Mouse (Mus musculus) forebrain, embryonic 14.5 days (tissue): ENCODE results near the gene Tm6sf1. TPM values are rescaled to one million over a fixed set of nuclear protein-coding genes. Genes with fewer than 3 reads are reported as not detected.

Source experiments
- ATAC-seq: fragments of 200-750 bp; cut with Nextera tagmentation; 2 replicates; pipeline ENCODE4 v1.8.0; 2017; ENCODE audit warnings: mild to moderate bottlenecking, moderate library complexity
- DNase-seq: peaks from one replicate; pipeline ENCODE4 v3.0.0-alpha.2; 2015; ENCODE audit warnings: low spot score
- H3K27ac ChIP-seq: fragments of 300-500 bp; sonication (generic); 2 replicates; pipeline ENCODE4 v1.5.1; 2014; ENCODE audit warnings: low read depth, mild to moderate bottlenecking, control low read depth, low read length, moderate library complexity
- H3K27me3 ChIP-seq: fragments of 300-500 bp; sonication (generic); replicated peaks from 2 replicates; pipeline ENCODE4 v1.6.1; 2014; ENCODE audit warnings: low read length, control low read depth, mixed read lengths; ENCODE audit not compliant: control insufficient read depth, insufficient read depth
- H3K36me3 ChIP-seq: fragments of 300-500 bp; sonication (generic); 2 replicates; pipeline ENCODE4 v1.6.1; 2014; ENCODE audit warnings: low read length, control low read depth; ENCODE audit not compliant: control insufficient read depth, insufficient read depth
- H3K4me1 ChIP-seq: fragments of 300-500 bp; sonication (generic); 2 replicates; pipeline ENCODE4 v1.6.1; 2014; ENCODE audit warnings: antibody characterized with exemption, low read length, control low read depth; ENCODE audit not compliant: control insufficient read depth, insufficient read depth
- H3K4me2 ChIP-seq: fragments of 300-500 bp; sonication (generic); 2 replicates; pipeline ENCODE4 v1.6.1; 2014; ENCODE audit warnings: mild to moderate bottlenecking, control low read depth, low read length
- H3K4me3 ChIP-seq: fragments of 300-500 bp; sonication (generic); 2 replicates; pipeline ENCODE4 v1.5.1; 2014; ENCODE audit warnings: low read depth, low read length, control low read depth
- H3K9ac ChIP-seq: fragments of 300-500 bp; sonication (generic); 2 replicates; pipeline ENCODE4 v1.6.1; 2014; ENCODE audit warnings: mild to moderate bottlenecking, low read length, control low read depth, moderate library complexity
- H3K9me3 ChIP-seq: fragments of 300-500 bp; sonication (generic); replicated peaks from 2 replicates; pipeline ENCODE4 v1.6.1; 2016; ENCODE audit warnings: low read length, control low read depth, mixed read lengths; ENCODE audit not compliant: control insufficient read depth
- WGBS: fragments of 180-500 bp; shearing (Covaris S2); extraction: QIAGEN DNeasy Blood & Tissue Kit; methylation state at CpG from one replicate; pipeline ENCODE4 v1.1.7; 2014; 5-methylcytosine and 5-hydroxymethylcytosine counted together
- polyA plus RNA-seq: library from polyadenylated mRNA; unstranded; fragments of >200 nt; fragmentation: Nextera tagmentation; extraction: Ambion mirVana; gene quantifications from 2 replicates; pipeline ENCODE4 v1.2.1, GENCODE M21; 2014

The Tm6sf1 gene
- polyA plus RNA-seq, 1 experiment from 2014 or later, result 8.4 TPM

- DNase-seq (no peak), ATAC-seq (no peak)
- Histone ChIP-seq H3K4me2 (no peak overlapping the region), H3K36me3 (no peaks in the 10 kb centered on the region), H3K4me3 (no peak overlapping the region), H3K27me3 (no peaks in the 10 kb centered on the region), H3K27ac (no peak overlapping the region), H3K9me3 (no peaks in the 10 kb centered on the region), H3K9ac (no peak overlapping the region), H3K4me1 (no peaks in the 10 kb centered on the region)
- 91% methylated on average over 8 of the region's 8 CpGs for WGBS
Measured at GRCm38 (mm10) chr7:81846008-81846407, 12.8 kb upstream of the Tm6sf1 start.

GRCm38 (mm10) chr7:81847010-81847409 lies 11.8 kb upstream of the Tm6sf1 start:
- H3K27me3 ChIP-seq, result no peaks in the 10 kb centered on the region
- DNase-seq, result peak; percentile 30
- H3K36me3 ChIP-seq, result no peaks in the 10 kb centered on the region
- H3K4me3 ChIP-seq, result no peak overlapping the region
- H3K4me2 ChIP-seq, result no peak overlapping the region
- H3K9ac ChIP-seq, result no peak overlapping the region
- H3K27ac ChIP-seq, result no peak overlapping the region
- no peaks in the 10 kb centered on the region for H3K9me3 ChIP-seq
- H3K4me1 ChIP-seq, result no peaks in the 10 kb centered on the region
- ATAC-seq, result no peak
- 32% methylated on average over 8 of the region's 8 CpGs for WGBS

- 5% methylated on average over 4 of the region's 4 CpGs for WGBS
- Histone ChIP-seq H3K36me3 (no peaks in the 10 kb centered on the region), H3K4me1 (no peaks in the 10 kb centered on the region), H3K4me2 (no peak overlapping the region), H3K4me3 (no peak overlapping the region), H3K9ac (no peak overlapping the region), H3K9me3 (no peaks in the 10 kb centered on the region), H3K27ac (no peak overlapping the region), H3K27me3 (no peaks in the 10 kb centered on the region)
- ATAC-seq (peak; percentile 71; the same call in 1 of the 2 replicates), DNase-seq (peak; percentile 63)
Measured at GRCm38 (mm10) chr7:81847777-81848176, 11.0 kb upstream of the Tm6sf1 start.

GRCm38 (mm10) chr7:81849214-81849613 lies 9.6 kb upstream of the Tm6sf1 start:
- Histone ChIP-seq H3K27me3 (no peaks in the 10 kb centered on the region), H3K4me1 (no peaks in the 10 kb centered on the region), H3K27ac (no peak overlapping the region), H3K4me2 (no peak overlapping the region), H3K36me3 (no peaks in the 10 kb centered on the region), H3K9me3 (no peaks in the 10 kb centered on the region), H3K4me3 (no peak overlapping the region), H3K9ac (no peak overlapping the region)
- DNase-seq (no peak), ATAC-seq (no peak)
- 95% methylated on average over 5 of the region's 5 CpGs for WGBS

- 95% methylated on average over 7 of the region's 7 CpGs for WGBS
- no peaks in the 10 kb centered on the region for H3K36me3 ChIP-seq
- no peaks in the 10 kb centered on the region for H3K27me3 ChIP-seq
- no peak for ATAC-seq
- no peak overlapping the region for H3K27ac ChIP-seq
- no peaks in the 10 kb centered on the region for H3K9me3 ChIP-seq
- H3K9ac ChIP-seq, result no peak overlapping the region
- H3K4me2 ChIP-seq, result no peak overlapping the region
- H3K4me1 ChIP-seq, result 0 out of 2 replicates have a peak, but pooled peaks cover 2% of the 10 kb centered on the region
- no peak for DNase-seq
- H3K4me3 ChIP-seq, result no peak overlapping the region
Measured at GRCm38 (mm10) chr7:81849633-81850032, 9.2 kb upstream of the Tm6sf1 start.

- H3K9me3 ChIP-seq, result no peaks in the 10 kb centered on the region
- H3K4me1 ChIP-seq, result 0 out of 2 replicates have a peak, but pooled peaks cover 5% of the 10 kb centered on the region
- H3K4me2 ChIP-seq, result no peak overlapping the region
- DNase-seq (no peak), ATAC-seq (no peak)
- no peaks in the 10 kb centered on the region for H3K36me3 ChIP-seq
- 86% methylated on average over 6 of the region's 6 CpGs for WGBS
- no peaks in the 10 kb centered on the region for H3K27me3 ChIP-seq
- no peak overlapping the region for H3K9ac ChIP-seq
- no peak overlapping the region for H3K27ac ChIP-seq
- H3K4me3 ChIP-seq, result no peak overlapping the region
Measured at GRCm38 (mm10) chr7:81850171-81850570, 8.6 kb upstream of the Tm6sf1 start.

GRCm38 (mm10) chr7:81851706-81852105 lies 7.1 kb upstream of the Tm6sf1 start:
- no peak overlapping the region for H3K9ac ChIP-seq
- no peaks in the 10 kb centered on the region for H3K9me3 ChIP-seq
- no peaks in the 10 kb centered on the region for H3K27me3 ChIP-seq
- 80% methylated on average over 3 of the region's 3 CpGs for WGBS
- H3K4me3 ChIP-seq, result no peak overlapping the region
- no peak for ATAC-seq
- no peaks in the 10 kb centered on the region for H3K36me3 ChIP-seq
- no peak for DNase-seq
- no peak overlapping the region for H3K4me2 ChIP-seq
- H3K27ac ChIP-seq, result no peak overlapping the region
- 0 out of 2 replicates have a peak, but pooled peaks cover 5% of the 10 kb centered on the region for H3K4me1 ChIP-seq

- H3K27ac ChIP-seq, result no peak overlapping the region
- H3K36me3 ChIP-seq, result no peaks in the 10 kb centered on the region
- ATAC-seq (no peak), DNase-seq (peak; percentile 12)
- H3K4me2 ChIP-seq, result no peak overlapping the region
- H3K4me3 ChIP-seq, result no peak overlapping the region
- H3K4me1 ChIP-seq, result peaks cover 13% of the 10 kb centered on the region; the same call in 1 of the 2 replicates
- 0 out of 2 replicates have a peak, but pooled peaks cover 2% of the 10 kb centered on the region for H3K27me3 ChIP-seq
- no peaks in the 10 kb centered on the region for H3K9me3 ChIP-seq
- H3K9ac ChIP-seq, result no peak overlapping the region
- WGBS, result 66% methylated on average over 8 of the region's 8 CpGs
Measured at GRCm38 (mm10) chr7:81854568-81855307, 4.1 kb upstream of the Tm6sf1 start.

GRCm38 (mm10) chr7:81855694-81856093 lies 3.1 kb upstream of the Tm6sf1 start, which contains the start of gene Gm10160:
Gene Gm10160, minus strand, starts transcription at chr7:81855794.
- Histone ChIP-seq H3K4me2 (no peak within 1 kb of the TSS), H3K9me3 (no peaks in the 10 kb centered on the region), H3K9ac (no peak within 1 kb of the TSS), H3K4me3 (no peak within 1 kb of the TSS), H3K27me3 (0 out of 2 replicates have a peak, but pooled peaks cover 2% of the 10 kb centered on the region), H3K4me1 (peaks cover 16% of the 10 kb centered on the region; the same call in 1 of the 2 replicates), H3K36me3 (no peaks in the 10 kb centered on the region), H3K27ac (no peak within 1 kb of the TSS)
- no peak for ATAC-seq
- 61% methylated on average over 1 of the region's 1 CpGs for WGBS
- no peak for DNase-seq
